Mouse (Mus musculus): ENCODE results near the gene Gm45062.
"Not testable (repeated sequence)": the region's sequence is repeated elsewhere in the genome, so short reads cannot be mapped to it uniquely, and the experiment has no call there.

Gm45062 gene

GRCm38 (mm10) chr6:8511447-8511846 is 252.2 kb downstream of the Gm45062 start:
- in situ Hi-C loops (cut with MboI; ENCODE audit: low pct_unique_long_range_greater_than_20kb in 1 of 2, low sequenced_read_pairs in 2 of 2, unreplicated experiment in 1 of 2) = no loop called here

GRCm38 (mm10) chr6:8512416-8512815 is 253.2 kb downstream of the Gm45062 start:
- in situ Hi-C loops (cut with MboI; ENCODE audit: low pct_unique_long_range_greater_than_20kb in 1 of 2, low sequenced_read_pairs in 2 of 2, unreplicated experiment in 1 of 2) = no loop called here

GRCm38 (mm10) chr6:8519687-8520086 is 260.4 kb downstream of the Gm45062 start:
- in situ Hi-C loops (cut with MboI; ENCODE audit: low pct_unique_long_range_greater_than_20kb in 1 of 2, low sequenced_read_pairs in 2 of 2, unreplicated experiment in 1 of 2) = no loop called here

DNA sequence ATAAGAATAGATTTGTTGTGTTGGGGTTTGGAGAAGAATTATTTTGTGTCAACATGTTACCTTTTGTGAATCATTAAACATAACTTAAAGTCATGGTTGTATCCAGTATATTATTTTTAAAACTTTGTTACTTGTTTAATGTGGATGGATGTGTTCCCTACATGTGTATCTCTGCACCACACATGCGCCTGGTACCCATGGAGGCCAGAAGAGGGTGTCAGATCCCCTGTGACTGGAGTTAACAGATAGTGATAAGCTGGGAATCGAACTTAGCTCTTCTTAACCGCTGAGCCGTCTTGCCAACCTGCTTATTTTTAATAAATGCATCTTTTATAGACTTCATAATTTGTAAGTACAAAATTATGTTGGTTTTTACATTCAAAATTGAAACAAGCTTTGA is 262.0 kb downstream of the Gm45062 start:
- in situ Hi-C loops (cut with MboI; ENCODE audit: low pct_unique_long_range_greater_than_20kb in 1 of 2, low sequenced_read_pairs in 2 of 2, unreplicated experiment in 1 of 2) = no loop called here

- in situ Hi-C loops (cut with MboI; ENCODE audit: low pct_unique_long_range_greater_than_20kb in 1 of 2, low sequenced_read_pairs in 2 of 2, unreplicated experiment in 1 of 2) = no loop called here
Measured at GRCm38 (mm10) chr6:8524717-8525116, 265.5 kb downstream of the Gm45062 start.

GRCm38 (mm10) chr6:8531104-8531894 is 272.0 kb downstream of the Gm45062 start:
- in situ Hi-C loops (cut with MboI; ENCODE audit: low pct_unique_long_range_greater_than_20kb in 1 of 2, low sequenced_read_pairs in 2 of 2, unreplicated experiment in 1 of 2) = no loop called here

- in situ Hi-C loops (cut with MboI; ENCODE audit: low pct_unique_long_range_greater_than_20kb in 1 of 2, low sequenced_read_pairs in 2 of 2, unreplicated experiment in 1 of 2) = no loop called here
Measured at GRCm38 (mm10) chr6:8536944-8537343, 277.7 kb downstream of the Gm45062 start.

GRCm38 (mm10) chr6:8541531-8541930 is 282.3 kb downstream of the Gm45062 start:
- in situ Hi-C loops (cut with MboI; ENCODE audit: low pct_unique_long_range_greater_than_20kb in 1 of 2, low sequenced_read_pairs in 2 of 2, unreplicated experiment in 1 of 2) = not testable (repeated sequence)

DNA sequence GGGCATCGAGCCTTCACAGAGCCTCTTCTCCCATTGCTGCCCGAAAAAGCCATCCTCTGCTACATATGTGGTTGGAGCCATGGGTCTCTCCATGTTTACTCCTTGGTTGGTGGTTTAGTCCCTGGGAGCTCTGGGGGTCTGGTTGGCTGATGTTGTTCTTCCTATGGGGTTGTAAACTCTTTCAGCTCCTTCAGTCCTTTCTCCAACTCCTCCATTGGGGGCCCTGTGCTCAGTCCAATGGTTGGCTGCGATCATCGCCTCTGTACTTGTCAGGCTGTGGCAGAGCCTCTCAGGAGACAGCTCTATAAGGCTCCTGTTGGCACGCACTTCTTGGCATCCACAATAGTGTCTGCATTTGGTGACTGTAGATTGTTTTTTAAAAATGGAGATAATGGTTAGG is 285.6 kb downstream of the Gm45062 start:
- in situ Hi-C loops (cut with MboI; ENCODE audit: low pct_unique_long_range_greater_than_20kb in 1 of 2, low sequenced_read_pairs in 2 of 2, unreplicated experiment in 1 of 2) = no loop called here

DNA sequence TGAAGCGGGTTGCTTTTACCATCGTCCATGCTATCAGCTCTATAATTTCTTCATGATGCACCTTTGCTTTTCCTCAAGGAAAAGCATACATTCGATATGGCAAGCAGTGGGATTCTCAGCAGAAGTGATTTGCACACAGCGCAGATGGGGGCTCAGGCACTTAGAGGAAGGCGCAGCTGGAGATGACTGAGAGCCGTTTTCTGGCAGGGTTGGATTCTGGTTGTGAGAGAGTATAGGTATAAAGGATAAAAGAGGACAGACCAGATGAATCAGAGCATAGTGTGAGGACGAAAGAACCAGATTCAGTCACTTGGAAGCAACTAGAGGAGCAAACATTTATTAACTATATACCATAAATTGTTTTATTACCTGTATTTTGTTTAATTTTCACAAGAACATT is 286.5 kb downstream of the Gm45062 start:
- in situ Hi-C loops (cut with MboI; ENCODE audit: low pct_unique_long_range_greater_than_20kb in 1 of 2, low sequenced_read_pairs in 2 of 2, unreplicated experiment in 1 of 2) = no loop called here

DNA sequence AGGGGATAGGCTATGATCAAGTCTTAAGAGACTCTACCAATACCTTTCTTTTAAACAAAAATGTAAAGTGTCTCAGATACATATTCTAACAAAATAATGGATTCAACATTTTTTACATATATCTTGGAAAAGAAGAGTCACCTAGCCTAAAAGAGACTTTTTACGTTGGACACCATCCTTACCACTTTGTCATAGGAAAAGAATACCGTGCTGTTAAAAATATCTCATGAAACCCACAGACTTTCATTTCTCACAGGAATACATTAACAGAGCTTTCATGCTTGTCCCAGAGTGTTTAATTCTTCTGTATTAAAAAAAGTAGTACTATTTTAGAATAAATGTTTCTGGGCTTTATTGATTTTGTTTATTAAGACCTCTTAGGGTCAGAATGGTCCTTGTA is 291.9 kb downstream of the Gm45062 start:
- in situ Hi-C loops (cut with MboI; ENCODE audit: low pct_unique_long_range_greater_than_20kb in 1 of 2, low sequenced_read_pairs in 2 of 2, unreplicated experiment in 1 of 2) = no loop called here

DNA sequence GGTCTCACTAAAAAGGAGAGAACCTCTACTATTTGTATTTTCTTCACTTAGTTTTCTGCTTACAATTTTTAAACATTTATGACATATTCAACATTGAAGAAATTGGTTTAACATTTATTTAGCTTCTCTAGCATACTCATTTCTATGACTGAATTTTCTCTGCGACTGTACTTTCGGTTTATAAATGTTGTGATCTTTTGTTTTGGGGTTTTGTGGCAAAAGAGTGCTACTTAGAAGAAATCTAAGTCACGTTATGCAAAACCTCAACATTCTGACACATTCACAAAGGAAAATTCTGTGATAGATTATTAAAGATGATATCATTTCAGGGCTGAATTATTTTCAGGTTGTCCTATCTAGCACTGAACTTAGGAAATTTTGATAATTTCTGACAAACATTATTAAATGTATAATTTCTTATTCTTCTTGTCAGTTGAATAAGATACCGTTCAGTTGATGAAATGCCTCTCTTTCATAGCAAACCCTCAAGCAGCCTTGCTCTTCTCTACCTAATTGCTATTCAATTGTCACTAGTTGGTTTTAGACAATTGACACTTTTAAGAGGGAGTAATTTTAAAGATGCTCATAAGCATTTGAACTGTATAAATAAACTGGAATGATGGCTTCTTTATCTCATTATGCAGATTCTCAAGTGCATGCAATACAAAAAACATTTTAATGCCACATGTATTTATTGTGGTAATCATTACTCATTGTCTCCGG is 297.8 kb downstream of the Gm45062 start:
- in situ Hi-C loops (cut with MboI; ENCODE audit: low pct_unique_long_range_greater_than_20kb in 1 of 2, low sequenced_read_pairs in 2 of 2, unreplicated experiment in 1 of 2) = no loop called here

DNA sequence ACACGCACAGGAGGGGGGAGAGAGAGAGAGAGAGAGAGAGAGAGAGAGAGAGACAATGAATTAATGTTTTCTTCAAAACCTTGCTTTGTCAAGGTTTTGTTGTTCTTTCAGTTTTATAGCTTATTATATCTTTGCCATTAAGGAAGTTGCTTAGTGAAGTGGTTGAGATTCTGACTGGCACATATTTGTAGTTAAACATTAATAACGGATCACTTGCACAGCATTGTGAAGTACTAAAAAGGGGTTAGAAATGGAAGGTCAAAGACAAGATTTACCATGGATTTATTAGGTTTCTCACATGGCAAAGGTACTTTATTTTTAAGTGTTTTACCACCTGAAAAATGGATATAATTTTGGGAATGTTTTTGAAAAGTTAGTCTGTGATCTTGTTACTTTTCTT is 301.4 kb downstream of the Gm45062 start:
- in situ Hi-C loops (cut with MboI; ENCODE audit: low pct_unique_long_range_greater_than_20kb in 1 of 2, low sequenced_read_pairs in 2 of 2, unreplicated experiment in 1 of 2) = no loop called here

DNA sequence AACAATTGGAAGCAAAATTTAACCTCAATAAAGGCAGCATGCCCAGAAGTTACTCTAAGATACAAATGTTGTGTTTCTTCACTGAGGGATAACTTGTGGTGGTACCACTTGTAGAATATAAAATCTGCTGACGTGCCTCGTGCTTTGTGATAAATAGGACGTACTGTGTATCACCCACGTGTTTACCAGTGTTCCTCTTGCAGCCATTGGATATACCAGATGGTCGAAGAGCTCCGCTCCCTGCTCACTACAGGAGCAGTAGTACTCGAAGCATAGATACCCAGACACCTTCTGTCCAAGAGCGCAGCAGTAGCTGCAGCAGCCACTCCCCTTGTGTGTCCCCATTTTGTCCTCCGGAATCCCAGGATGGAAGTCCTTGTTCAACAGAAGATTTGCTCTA is 323.1 kb downstream of the Gm45062 start:
- in situ Hi-C loops (cut with MboI; ENCODE audit: low pct_unique_long_range_greater_than_20kb in 1 of 2, low sequenced_read_pairs in 2 of 2, unreplicated experiment in 1 of 2) = no loop called here

GRCm38 (mm10) chr6:8583892-8584291 is 324.6 kb downstream of the Gm45062 start:
- in situ Hi-C loops (cut with MboI; ENCODE audit: low pct_unique_long_range_greater_than_20kb in 1 of 2, low sequenced_read_pairs in 2 of 2, unreplicated experiment in 1 of 2) = no loop called here

DNA sequence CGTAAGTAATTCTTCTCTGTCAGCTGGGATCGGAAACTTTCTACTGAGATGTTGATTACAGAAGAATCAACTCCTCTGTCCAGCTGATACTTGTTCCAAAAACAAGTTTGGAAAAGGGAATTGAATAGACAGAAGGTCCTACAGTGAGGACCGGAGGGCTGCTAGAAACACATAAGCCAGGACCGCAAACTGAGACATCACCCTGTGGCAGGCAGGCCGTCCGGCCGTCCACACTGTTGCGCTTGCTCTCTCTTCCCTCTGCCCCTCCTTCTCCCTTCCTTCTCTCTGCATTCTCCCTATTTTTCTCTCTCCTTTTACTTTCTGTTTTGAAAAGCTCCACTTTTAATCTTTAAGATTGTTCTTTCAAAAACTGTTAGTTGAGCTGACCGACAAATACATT is 332.4 kb downstream of the Gm45062 start:
- in situ Hi-C loops (cut with MboI; ENCODE audit: low pct_unique_long_range_greater_than_20kb in 1 of 2, low sequenced_read_pairs in 2 of 2, unreplicated experiment in 1 of 2) = no loop called here

GRCm38 (mm10) chr6:8617369-8617768 is 358.1 kb downstream of the Gm45062 start:
- in situ Hi-C loops (cut with MboI; ENCODE audit: low pct_unique_long_range_greater_than_20kb in 1 of 2, low sequenced_read_pairs in 2 of 2, unreplicated experiment in 1 of 2) = no loop called here

GRCm38 (mm10) chr6:8619582-8620350 is 360.5 kb downstream of the Gm45062 start:
- in situ Hi-C loops (cut with MboI; ENCODE audit: low pct_unique_long_range_greater_than_20kb in 1 of 2, low sequenced_read_pairs in 2 of 2, unreplicated experiment in 1 of 2) = no loop called here

DNA sequence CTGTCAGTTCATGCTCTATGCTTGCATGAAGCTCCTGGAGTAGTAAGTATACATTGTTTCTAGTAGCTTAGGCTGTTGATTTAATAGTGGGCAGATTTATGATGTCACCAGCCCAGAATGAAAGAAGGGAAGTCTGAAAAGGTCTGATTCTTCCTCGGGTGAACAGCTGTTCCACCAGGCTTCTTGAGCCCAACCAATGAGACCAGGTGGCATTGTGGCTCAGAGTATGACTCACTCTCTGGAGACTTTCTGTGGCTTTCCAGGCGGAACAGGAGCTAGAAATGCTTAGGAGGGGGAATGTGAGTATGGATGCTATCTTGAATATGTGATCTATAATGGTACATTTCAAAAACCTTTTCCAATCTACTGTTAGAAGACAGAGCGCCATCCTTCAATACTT is 363.8 kb downstream of the Gm45062 start:
- in situ Hi-C loops (cut with MboI; ENCODE audit: low pct_unique_long_range_greater_than_20kb in 1 of 2, low sequenced_read_pairs in 2 of 2, unreplicated experiment in 1 of 2) = no loop called here

Measured in mouse embryonic stem cell (cell line).